Mouse (Mus musculus): ENCODE data around the gene Rnps1.
"Not testable (repeated sequence)": the region's sequence is repeated elsewhere in the genome, so short reads cannot be mapped to it uniquely, and the experiment has no call there.

Gene Rnps1

DNA sequence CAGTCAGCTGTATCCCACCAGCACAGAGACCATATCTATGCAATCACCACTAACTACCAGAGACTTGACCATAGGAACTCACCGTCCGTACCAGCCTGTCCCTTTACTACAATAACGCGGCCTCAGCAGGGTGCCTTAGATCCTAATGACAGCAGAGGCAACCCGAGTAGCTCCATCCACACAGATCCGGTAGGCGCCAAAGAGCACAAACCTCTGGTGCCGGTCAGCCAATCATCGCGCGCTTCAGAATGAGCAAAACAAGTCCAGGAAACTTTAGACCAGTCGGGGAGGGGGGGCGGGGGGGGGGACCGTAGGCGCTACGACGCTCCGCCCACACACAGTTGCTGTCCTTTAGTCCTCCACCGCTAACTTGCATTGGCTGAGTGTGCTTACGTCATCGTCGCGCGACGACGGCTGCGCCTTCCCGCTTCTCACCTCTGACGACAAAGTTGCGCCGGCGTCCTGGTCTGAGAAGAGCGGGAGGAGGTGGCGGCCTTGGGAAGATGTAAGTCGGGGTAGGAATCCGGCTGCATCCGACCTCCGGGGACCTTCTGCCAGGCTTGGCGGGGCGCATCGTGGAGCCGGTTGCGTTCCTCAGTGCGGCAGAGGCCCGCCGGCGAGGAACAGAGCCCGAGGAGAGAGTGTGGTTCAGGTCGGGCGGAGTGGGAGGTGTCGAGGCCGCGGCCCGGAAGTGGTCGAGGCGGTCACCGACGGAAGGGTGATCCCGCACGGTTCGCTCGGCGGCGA lies at the start of gene Rnps1:
TSS of gene Rnps1 (plus strand) at position 336 of the 747 bp plus-strand sequence.
- DNase-seq (ENCODE audit: low spot score in 2 of 2) = peak; percentile 75 to 92

DNA sequence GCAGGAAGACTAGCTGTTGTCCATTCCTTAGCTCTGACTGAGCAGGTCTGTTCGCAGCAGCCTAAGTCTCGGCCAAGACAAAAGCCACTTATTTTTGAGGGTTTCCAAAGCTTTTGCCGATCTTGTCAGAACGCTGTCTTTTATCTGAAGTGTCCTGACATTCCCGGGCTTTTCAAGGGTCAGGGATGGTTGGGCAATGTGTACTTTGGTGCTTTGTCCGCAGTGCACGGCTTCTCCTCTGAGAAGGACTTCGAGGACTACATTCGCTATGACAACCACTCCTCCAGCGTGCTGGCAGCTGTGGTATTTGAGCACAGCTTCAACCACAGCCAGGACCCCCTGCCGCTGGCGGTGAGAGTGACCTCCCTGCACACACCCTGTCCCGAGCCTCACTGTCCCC lies 48.5 kb upstream of the Rnps1 start:
- DNase-seq (ENCODE audit: low spot score in 2 of 2) = no peak

DNA sequence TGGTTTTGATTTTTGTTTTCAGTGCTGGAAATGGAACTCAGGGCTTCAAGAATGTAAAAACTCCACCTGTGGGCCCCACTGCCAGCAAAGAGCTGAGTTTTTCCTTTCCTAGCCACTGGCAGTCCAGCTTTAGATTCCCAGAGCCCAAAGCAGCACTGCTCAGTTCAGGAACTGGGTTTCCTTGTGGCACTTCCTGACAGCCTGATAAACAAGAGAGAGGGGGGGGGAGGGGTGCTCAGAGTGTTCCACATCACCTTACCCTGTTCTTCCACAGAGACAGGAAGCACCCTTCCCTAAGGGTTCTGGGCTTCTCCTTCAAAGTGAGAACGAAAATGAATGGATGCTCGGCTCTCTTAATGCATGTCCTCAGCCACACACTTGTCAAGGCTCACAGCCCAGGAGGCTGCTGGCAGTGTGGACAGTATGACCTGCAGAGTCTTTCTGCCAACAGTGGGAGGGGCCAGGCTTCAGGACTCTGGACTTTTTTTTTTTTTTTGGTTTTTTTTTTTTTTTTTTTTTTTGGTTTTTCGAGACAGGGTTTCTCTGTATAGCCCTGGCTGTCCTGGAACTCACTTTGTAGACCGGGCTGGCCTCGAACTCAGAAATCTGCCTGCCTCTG lies 39.2 kb upstream of the Rnps1 start:
- no peak for DNase-seq (ENCODE audit: low spot score in 2 of 2)

DNA sequence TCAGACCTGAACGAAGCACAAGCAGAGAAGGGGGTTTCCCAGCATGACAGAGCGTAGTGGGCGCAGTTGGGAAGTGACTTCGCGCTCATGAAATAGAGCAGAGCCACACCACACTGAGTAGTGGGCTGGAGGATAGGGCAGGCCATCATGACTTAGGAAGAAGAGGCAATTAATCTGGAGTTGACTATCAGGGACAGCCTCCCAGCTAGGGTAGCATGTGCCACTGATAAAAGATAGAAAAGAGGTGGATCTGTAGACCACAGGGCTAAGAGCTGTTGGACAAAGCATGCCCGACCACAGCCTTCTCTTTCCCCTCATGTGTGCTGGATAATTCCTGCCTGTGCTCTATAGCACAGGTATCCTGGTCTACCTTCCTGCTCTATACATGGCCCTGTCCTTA lies 38.5 kb upstream of the Rnps1 start:
- no peak for DNase-seq (ENCODE audit: low spot score in 2 of 2)

DNA sequence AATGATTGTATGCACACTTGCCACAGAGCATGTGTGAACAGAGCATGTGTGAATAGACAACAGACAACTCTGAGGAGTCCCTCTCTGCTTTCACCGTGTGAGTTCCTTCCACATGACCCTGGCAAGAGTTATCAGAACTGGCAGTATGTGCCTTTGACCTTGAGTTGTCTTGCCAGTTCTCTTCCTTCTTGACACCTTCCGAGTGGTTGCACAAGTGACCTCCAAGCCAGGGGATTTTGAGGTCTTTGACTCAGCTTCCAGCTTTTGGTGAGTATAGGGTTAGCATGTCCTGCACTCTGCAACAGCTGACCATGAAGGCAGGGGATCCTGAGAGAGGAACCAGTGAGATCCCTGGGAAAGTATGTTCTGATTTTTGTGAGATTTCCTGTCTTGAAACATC lies 35.9 kb upstream of the Rnps1 start:
- DNase-seq (ENCODE audit: low spot score in 2 of 2) = no peak

DNA sequence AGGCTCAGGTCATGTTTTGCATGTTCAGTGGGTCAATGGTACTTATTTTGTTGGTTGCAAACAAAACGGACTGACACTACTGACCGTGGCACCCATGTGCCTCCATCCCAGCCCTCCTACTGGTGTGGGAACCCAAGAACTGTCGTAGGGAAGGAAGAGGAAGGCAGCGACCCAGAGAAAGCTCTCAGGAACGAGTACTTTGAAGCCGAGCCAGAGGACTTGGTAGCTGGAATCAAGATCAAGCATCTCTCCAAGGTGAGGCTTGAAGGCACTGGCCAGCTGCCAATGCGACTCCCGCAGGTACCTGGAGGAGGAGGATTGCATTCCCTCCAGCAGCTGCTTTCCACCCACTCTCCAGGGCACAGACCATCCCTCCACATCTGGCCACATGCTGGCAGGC lies 30.6 kb upstream of the Rnps1 start:
- no peak for DNase-seq (ENCODE audit: low spot score in 2 of 2)

DNA sequence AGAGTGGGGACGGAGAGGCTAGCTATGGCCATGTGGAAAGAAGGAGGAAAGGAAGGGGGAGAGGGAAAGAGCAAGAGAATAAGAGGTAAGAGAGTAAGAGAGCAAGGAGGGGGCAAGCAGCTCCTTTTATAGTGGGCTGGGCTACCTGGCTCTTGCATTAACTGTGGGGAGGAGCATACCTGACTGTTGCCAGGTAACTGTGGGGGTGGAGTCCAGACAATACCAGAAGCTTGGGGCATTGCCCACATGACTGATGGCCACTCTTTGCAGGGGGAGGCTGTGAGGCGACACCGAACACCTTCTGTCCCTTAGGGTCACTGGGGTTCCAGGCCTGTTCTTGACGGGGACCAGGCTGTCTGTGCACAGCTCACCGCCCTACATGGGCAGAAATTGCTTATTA lies 25.7 kb upstream of the Rnps1 start:
- no peak for DNase-seq (ENCODE audit: low spot score in 2 of 2)

DNA sequence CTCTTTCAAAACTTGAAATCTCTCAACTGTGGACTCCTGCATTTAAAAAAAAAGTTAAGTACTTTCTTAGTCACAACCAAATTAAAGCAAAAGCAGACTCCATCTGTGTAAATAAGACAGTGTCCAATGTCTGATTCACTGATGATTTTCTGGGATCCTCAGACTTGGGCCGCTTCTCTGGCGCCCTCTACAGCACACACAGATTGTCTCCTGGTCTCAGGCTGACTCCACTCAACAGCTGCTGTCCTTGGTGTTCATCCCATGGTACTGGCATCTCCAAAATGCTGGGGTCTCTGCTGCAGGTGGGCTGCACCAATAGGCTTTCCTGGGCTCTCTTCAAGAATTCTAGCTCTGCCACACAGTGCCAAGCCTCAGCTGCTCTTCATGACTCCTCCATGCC lies 24.5 kb upstream of the Rnps1 start:
- DNase-seq (ENCODE audit: low spot score in 2 of 2) = peak in 1 of 2 experiments; percentile 61

DNA sequence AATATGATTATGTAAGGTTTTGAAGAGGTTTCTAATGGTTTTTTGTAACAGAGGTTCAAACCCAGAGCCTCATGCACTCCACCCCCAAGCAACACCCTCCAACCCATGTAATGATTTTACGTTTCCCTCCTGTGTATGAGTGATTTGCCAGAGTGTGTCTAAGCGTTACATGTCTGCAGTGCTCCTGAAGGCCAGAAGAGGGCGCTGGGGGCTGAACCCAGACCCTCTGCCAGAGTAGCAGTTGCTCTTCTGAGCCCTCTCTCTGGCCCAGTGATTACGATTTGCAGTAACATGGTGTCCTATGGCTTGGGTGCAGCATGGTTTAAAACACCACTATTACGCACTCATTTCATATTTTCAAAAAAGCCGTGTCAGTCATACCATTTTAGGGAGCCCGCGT lies 23.2 kb upstream of the Rnps1 start:
- no peak for DNase-seq (ENCODE audit: low spot score in 2 of 2)

DNA sequence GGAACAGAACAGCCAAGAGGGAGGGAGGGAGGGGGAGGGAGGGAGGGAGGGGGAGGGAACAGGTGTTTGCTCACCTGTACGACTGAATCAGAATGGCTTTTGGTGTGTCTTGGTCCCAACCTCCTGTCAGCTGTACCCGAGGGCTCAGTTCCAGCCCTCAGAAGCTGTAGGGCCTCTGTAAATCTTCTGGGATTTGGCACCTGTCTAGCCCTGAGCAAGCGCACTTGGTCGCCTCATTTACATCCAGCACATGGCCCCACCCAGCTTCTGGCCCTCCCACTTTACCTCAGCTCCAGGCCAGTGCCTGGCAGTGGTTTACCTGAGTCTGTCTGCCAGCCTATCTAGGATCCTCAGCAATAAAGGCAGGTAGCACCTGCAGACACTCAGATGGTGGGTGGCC lies 20.8 kb upstream of the Rnps1 start:
- DNase-seq (ENCODE audit: low spot score in 2 of 2) = no peak

DNA sequence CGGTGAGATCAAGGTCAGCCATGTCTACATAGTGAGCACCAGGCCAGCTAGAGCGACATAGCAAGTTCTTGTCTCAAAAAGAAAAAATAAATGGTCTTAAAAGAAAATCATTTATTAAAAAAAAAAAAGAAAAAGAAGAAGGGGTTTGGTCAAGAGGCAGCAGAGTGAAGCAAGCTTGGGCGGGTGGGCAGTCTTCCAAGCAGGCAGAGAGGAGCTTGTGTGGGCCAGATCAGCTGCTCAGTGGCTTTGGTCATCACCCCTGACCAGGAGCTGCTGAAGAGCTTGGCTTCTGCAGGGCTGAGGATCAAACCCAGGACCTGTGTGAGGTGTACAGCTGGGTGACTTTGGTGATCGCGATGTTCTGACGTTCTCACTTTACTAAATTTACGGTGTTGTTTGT lies 19.9 kb upstream of the Rnps1 start:
- DNase-seq (ENCODE audit: low spot score in 2 of 2) = no peak

DNA sequence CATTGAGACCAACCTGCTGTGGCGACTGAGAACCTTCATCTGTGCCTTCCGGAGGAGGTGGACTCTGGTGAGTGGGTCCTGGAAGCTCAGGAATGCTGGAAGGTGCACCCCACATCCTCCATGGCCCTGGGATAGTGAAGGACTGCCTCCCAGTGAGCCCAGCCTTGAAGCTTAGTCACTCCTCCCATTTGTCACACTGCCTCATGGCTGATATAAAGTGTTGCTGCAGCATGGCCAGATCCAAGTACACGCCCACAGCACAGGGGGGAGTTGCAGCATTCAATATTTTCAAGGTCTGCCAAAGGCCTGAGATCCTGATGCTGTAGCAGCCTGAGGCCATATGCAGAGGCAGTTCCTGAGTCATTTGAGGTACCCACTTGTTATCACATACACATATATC lies 12.0 kb upstream of the Rnps1 start:
- no peak for DNase-seq (ENCODE audit: low spot score in 2 of 2)

DNA sequence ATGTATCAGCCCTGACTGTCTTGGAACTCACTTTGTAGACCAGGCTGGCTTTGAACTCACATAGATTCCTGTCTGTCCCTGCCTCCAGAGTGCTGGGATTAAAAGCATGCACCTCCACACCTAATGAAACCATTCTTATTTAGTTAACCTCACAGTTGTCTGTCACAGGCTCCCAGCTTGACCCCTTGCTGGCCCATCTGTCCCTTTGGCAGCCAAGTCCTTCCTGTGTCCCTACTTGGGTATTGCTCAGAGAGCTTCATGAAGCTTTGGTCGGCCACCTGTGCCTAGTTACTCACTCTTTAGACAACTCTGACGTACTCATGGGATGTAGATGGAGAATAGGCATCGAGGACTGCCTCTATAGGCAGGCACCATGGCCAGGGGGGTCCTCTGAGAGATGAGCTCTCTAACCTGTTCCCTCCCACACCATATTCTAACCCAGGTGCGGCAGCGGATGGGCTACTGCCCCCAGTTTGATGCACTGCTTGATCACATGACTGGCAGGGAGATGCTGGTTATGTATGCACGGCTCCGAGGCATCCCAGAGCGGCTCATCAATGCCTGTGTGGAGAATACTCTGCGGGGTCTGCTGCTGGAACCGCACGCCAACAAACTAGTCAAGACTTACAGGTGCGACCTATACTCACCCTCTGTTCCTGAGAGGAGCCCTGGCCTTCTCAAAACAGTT lies 7.1 kb upstream of the Rnps1 start:
- DNase-seq (ENCODE audit: low spot score in 2 of 2) = no peak

DNA sequence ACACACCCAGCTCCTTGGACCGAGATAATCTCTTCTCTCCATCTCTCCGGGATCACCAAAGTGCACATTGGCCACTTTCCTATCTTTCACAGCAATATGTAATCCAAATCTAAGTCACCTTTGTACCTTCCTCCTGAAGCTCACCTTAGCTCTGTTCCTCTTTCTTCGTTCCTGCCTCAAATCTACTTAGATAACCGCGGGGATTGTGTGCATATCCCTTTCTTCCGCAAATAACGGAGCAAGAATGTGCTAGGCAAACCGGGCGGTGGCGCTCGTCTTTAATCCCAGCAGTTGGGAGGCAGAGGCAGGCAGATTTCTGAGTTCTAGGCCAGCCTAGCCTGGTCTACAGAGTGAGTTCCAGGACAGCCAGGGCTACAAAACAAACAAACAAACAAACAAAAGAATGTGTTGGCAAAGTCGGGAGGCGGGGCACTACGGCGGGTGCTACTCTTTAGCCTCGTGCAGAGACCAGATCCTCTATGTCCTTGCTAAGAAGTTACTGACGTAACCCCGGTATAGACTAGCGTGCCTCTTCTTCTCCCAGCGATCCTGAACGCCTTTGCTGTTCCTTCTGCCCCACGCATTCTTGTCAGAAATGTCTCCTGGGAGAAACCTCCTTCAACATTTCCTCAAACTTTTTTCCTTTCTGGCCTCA lies 681 bp upstream of the Rnps1 start:
- peak in 1 of 2 experiments; percentile 19 for DNase-seq (ENCODE audit: low spot score in 2 of 2)

DNA sequence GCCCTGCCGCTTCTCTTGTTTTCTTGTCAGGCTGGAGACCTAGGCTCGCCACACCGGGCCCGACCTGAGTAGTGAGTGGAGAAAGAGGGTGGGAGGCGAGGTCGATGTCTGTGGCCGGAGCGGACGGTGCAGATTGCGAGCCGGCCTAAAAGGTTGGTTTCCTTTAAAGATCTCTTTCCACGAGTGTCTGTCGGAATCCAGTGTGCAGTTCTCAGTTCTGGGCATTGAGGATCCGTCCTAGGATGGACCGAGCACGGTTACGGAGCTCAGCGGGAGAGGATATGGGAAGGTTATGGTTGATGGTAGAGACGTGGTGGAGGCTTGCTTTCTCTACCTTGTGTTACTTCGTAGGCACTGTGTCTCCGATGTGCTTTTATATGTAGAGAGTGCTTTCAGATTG lies 646 bp downstream of the Rnps1 start:
- no peak for DNase-seq (ENCODE audit: low spot score in 2 of 2)

DNA sequence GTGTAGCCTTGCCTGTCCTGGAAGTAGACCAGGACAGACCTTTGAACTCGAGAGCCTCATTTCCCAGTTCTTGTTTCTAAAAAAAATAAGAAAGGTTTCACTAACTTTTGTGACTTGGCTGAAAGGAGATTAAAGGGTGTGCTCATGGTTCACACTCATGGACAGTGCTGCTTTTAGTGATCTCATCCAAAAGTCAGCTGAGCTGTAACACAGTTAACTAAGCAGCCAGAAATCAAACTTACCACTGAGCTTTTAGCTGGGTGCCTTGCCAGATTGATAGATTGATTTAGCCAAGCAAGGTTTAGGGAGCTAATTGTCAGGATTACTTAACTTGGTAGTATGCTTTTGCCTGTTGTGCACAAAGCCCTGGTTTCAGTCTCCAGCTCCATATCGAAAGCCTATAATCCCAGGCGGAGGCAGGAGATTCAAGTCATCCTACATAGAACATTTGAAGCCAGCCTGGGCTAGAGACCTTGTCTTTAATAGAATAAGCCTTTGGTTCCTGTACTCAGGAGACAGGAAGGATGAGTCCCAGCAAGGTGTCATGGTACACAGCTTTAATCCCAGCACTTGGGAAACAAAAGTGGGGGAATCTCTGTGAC lies 1.8 kb downstream of the Rnps1 start:
- DNase-seq (ENCODE audit: low spot score in 2 of 2) = no peak

DNA sequence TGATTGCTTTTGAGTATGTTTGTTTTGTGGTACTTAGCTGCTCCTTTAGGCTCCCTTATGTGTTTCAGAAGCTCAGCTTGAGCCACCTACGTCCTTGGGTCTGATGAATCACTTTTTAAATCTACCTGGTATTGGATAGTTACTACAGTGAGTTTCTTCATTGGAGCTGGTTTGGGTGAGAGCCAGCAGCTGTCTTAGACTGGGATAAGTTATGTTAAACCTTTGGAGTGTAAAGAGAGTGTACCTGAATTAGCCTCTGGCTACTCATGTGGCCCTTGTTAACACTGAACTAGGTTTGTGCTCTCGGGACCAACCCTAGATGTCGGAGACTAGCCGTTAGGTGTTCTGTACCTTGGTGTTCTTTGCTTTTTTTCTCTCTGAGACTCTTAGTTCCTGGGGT lies 8.7 kb downstream of the Rnps1 start:
- no peak for DNase-seq (ENCODE audit: low spot score in 2 of 2)

DNA sequence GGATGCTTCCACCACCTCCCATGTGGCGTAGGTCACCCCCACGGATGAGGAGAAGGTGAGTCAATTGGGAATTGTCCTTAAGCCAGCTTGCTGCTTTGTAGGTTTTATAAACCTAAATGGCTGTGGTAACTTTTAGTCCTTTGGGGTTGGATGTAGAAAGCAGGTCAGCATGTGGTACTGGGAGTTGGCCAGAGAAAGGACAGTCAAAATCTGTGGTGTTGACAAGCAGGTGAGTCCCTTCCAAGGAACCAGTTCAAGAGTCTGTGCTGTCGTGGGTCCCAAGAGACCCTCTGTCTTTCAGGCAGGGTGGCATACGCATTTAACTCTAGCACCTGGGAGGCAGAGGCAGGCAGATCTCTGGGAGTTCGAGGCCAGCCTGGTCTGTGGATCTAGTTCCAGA lies 10.1 kb downstream of the Rnps1 start:
- no peak for DNase-seq (ENCODE audit: low spot score in 2 of 2)

DNA sequence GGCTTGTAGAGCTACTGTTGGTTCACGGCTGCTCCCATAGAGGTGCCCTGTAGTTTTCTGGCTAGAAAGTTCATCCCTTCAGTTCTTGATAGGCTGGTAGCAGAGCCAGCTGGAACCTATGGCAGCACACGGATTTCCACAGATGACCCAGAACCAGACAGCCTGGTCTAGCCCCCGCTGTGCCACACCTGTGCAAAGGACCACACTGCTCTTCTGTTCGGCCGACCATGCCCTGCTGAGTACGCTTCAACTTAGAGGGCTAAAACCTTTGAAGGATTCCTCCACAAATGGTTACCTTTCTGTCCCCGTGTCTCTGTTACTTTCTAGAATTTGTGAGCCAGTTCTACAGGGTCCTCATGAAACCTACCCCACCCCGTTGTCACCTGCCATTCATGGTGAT lies 11.0 kb downstream of the Rnps1 start:
- DNase-seq (ENCODE audit: low spot score in 2 of 2) = not testable (repeated sequence)

DNA sequence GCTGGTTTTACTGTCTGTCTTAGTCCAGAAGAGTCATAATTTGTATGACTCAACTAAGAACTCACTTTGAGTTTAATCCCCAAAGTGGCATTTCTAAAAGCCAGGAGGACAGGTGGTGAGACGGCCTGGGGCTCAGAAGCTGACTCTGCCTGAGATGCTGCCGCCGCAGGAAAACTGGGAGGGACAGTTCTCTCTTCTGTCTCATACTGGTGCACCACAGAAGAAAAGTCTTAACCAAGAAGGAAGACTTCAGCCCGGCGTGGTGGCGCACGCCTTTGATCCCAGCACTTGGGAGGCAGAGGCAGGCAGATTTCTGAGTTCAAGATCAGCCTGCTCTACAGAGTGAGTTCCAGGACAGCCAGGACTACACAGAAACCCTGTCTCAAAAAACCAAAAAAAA lies 11.5 kb downstream of the Rnps1 start:
- DNase-seq (ENCODE audit: low spot score in 2 of 2) = no peak

DNA sequence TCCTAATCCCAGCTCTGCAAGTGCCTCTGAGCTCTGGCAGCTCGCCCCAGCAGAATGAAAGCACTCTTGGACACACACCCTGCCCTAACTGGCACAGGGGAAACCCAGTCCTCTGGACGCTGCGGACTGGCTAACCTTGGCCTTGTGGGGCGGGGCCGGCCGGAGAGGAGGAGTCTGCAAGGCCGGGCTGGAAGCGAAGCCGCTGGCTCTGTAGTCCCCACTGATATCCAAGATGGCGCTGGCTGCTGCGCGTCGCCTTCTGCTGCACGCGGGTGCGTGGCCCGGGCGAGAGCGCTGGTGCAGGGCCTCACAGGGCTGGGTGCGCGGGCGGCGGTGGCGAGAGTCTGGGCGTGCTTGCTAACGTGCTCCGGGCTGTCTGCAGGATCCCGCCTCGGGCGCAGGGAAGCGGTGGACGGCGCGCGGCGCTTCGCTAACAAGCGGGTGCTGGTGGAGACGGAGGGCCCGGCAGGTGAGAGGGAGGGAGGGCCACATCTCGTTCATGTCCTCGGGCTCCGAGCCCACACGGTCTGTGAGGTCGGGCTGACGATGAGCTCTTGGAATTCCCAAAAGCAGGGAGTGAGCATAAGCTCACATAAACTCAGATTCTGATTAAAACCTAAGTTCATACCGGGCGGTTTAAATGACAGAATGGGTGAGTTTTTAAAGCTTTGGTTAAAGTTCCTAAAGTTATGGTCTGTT lies 12.3 kb downstream of the Rnps1 start, which contains the start of gene Eci1:
TSS of gene Eci1 (plus strand) at position 171 of the 699 bp plus-strand sequence.
- DNase-seq (ENCODE audit: low spot score in 2 of 2) = peak; percentile 80 to 92

DNA sequence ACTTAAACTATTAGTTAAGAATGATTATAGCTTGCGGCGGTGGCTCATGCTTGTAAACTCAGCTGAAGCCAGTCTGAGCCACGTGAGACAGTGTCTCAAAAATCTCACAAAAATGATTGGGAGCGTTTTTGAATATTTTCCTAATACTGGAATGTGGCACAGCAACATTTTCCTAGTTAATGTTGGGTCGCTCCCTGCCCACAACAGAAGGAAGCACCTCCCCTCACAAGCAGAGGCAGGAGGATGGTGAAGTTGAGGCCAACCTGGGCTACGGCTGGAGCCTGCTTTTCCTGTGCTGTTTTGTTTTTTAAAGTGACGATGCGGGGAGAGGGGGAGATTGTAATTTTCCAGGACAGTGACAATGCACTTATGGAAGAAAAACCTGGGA lies 12.8 kb downstream of the Rnps1 start:
- DNase-seq (ENCODE audit: low spot score in 2 of 2) = no peak

Data from left cerebral cortex, adult 9 months (tissue).